Mouse (Mus musculus) activated CD4-positive, CD25-positive, alpha-beta regulatory T cell, adult 4 months (primary cell): ENCODE data around the gene Afdn. TPM values are rescaled to one million over a fixed set of nuclear protein-coding genes. Genes with fewer than 3 reads are reported as not detected.
"Not testable (repeated sequence)": the region's sequence is repeated elsewhere in the genome, so short reads cannot be mapped to it uniquely, and the experiment has no call there.

Experiments used
- ATAC-seq: one replicate; pipeline ENCODE4 v1.8.0; 2017
- polyA plus RNA-seq, 2 experiments: library from polyadenylated mRNA; unstranded; fragments of 100-300 nt; shearing (Covaris generic); gene quantifications; one replicate each; pipeline ENCODE4 v1.2.1; 2017

Afdn gene
- polyA plus RNA-seq, 2 experiments from 2014 or later = 2.6 to 3.2 TPM

DNA sequence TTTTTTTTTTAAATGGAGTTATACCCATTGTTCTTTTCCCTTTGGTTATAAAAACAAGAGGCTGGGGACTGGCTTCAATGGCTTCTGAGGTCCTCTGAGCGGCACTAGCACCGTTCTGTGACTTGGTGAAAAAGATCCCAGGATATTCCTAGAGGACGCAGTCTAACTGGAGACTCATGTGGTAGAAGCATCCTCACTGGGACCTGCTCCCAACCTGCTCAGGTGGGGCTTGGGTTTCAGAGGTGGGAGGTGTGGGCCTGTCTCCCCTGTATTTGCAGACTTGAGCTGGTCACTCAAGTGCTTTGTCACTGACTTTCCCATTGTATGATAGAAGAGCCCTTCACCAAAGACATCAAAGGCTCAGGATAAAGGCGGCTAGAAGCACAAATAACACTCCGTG is 20.4 kb upstream of the Afdn start:
- no peak for ATAC-seq

DNA sequence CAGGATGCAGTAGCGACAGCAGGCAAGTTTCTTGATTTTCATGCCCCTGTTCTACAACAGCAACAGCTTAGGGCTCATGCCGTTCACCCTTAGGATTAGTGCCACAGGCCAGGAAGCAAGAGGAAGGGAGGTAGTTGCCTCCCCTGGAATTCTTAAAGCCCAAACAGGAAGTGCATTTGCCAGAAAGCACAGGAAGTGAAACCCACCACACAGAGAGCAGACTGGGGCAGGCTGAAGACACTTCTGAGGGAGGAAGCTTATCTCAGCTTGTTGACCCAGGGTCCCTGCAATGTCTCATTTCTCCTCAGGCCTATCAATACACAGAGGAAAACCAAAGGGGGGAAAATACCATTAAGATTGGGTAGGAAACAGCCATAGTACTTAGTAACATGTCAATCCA is 19.5 kb upstream of the Afdn start:
- no peak for ATAC-seq

DNA sequence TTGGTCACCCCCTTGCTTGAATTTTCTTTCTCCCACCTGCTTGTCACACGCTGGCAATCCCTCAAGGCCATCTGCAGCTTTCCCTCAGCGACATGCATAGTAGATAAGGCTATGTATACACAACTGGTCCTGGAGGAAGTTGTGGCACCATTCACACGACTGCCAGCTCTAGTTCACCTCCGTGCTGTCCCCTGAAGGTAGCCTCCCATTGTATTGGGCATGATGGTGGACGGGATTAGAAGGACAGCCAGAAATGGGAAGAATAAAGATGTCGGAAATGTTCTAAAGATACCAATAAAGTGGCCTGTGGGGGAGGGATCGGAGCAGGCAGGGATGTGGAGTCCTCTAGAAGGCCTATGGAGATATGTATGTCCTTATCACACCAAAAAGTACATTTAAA is 18.7 kb upstream of the Afdn start:
- no peak for ATAC-seq

DNA sequence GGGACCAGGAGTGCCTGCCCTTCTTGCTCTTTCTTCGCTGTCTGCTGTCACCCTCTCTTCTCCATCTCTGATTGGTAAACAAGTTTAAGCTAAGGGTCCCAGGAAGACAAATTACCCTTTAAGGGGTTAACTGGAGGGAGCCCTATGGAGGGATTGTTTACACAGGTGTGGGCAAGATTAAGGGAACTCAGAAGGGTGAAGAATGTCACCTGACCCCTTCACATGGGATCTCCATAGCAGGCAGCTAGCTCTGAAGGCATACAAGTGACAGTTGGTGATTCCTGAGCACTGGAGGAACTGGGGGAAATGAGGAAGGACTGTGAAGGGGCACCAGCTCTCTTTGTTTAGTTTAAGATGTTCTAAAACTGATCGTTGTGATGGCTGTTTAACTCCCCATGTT is 18.0 kb upstream of the Afdn start:
- ATAC-seq = no peak

DNA sequence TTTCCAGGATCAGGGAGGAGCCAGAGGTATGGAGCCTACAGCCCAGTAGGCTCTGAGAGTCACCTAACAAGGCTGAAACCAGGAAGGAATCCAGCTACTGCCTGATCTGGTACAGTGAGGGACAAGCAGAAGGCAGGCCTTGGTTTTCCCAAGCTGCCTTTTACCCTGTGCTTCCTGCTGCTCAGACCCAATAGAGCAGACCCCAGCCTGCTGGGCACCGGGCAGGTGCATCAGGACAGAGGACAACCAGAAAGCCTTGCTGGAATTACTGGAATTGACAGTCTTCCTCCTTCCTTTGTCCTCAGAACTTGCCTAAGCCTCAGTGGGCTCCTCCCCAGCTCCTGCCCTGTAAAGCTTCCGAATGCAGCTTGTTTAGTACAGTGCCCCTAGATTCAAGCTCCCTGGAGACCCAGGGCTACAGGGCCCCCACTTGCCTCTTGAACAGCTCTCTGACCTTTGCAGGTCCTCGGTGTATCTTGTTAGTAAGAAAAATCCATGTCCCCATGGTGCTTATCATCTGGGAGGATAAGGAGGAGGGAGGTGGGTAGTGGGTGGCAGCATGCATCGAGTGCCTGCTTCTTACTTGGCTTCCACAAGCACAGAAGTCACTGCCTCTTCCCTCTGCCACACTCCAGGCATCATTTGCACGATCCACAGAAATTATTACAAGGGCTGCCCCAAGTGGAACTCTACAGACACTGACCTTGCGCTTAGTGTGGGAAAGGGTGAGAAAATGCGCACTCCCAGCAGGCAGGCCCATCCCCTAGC is 17.2 kb upstream of the Afdn start:
- ATAC-seq = no peak

DNA sequence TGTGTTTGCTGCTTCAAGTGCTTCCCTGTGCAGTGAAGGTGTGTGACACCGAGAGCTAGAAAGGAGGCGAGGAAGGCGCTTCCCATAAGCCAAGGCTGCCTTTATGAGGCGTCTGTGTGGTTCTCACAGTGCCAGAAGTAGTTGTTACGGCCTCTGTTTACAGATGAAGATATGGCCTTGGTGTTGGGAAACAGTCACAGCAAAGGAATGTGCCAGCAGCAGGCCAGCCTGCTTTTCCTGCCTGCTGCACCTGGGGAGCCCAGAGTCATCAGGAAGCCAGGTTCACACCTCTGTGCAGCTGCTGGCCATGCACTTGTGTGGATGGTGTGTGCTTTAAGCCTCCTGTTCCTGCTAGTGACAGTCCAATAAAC is 16.6 kb upstream of the Afdn start:
- ATAC-seq = no peak

DNA sequence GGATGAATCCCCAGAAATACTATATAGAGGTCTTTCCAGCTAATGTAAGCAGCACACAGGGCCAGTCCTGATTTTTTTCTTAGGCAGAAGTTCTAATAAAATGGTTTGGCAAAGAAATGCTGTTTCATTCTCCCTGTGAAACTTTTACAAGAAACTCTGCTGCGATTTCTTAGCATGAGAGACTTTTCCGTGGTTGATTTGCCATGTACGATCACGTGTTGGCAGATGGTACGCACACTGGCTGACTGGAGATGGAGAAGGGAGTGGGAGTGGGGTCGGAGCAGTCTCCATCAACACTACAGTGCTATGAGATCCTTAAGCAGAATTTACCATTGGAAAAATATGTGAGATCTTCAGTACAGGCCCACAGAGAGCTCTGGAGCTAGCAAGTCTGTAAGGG is 16.1 kb upstream of the Afdn start:
- no peak for ATAC-seq

DNA sequence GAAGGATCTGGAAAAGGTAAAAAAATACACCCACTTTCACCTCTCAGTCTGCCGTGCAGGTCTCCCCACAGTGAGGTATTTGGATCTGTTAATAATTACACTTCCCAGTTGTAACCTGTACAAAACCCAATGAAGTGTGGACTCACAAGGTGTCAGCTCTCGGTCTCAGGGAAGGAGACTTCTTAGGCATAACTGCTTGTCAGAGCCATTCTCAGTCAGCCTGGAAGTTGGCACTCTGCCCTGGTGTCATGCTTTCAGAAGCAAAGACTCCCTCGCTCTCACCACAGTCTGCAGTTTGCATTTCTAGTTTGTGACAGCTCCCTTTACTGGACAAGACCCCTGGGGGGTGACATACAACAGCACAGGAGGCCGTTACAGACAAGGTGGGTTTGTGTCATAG is 15.5 kb upstream of the Afdn start:
- no peak for ATAC-seq

DNA sequence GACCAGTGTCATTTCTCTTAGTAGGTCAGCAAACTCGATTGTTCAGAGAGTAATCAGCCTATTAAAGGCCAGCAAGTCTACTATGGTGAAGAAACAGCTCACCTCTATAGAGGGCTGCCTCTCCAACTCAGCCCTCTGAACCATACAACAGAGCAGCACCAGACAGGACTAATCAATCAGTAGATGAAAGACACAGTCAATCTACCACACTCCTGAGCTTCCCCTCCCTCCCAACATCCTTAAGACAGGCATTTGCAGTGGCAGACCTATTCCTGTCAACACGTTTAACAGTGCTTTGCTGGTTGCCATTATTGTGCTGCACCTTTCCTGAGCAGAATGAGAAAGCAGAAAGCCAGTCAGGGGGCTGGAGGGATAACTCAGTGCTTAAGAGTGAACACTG is 15.0 kb upstream of the Afdn start:
- no peak for ATAC-seq

DNA sequence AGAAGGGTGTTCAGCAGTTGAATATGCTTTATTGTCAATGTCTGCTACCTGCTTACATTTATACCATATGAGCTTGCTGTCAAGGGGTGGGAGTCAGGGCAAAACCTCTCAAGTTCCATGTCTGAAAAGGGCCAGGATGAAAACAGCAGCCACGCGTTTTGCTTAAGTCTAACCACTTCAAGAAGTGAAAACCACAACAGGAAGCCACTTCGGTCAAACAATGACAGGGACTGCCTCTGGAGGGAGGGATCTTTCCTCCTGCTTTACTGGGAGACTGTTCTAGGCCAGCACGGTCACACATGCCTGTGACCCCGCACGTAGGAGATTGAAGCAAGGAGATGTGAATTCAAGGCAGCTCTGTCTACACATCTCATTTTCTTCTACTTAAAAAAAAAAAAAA is 14.0 kb upstream of the Afdn start:
- no peak for ATAC-seq

DNA sequence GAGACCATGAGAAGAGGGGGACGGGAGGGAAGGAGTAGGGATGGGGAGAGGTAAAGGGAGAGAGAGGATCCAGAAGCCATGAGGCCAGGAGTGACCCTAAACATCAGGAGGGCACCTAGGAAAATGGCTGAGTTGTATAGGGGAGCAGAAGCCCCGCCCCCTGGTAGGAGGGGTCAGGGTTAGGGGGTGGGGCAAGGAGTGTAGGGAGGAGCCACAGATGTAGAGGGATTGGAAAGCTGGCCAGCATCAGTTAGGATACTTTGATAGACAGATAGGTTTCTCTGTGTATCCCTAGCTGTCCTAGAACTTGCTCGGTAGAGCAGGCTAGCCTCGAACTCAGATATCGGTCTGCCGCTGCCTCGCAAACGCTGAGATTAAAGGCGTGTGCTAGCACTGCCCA is 12.7 kb upstream of the Afdn start:
- ATAC-seq = no peak

DNA sequence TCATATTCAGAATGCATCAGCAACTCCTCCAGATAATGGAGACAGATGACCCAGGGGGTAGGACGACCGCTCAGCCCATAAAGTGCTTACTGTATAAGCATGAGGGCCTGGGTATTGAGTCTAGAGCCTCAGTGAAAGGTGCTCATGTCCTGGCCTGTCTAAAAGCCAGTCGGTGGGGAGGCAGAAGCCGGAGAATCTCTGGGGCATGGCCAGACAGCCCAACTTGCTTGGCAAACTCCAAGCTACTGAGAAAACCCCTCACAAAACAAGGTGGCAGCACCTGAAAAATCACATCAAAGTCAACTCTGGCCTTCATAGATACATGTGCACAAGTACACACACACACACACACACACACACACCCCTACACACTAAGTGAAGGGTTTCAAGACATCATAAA is 11.3 kb upstream of the Afdn start:
- ATAC-seq = no peak

DNA sequence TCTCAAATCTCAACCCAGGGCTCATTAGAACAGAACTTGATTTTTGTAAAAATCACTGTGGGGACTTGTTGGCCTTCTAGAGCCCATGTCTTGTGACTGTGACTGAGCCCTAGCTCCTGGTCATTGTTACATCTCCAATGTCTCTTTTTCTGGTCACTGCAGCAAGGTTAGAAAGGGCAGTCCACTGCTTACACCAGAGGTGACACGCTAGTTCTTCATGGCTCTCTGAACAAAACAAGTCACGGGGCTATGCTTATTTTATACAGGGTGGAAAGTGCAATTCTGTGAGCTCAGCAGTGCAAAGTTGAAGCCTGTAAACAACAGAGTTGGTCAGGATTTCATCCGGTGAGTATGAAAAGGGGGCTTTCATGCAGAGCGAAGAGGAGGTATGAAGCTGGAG is 6.4 kb upstream of the Afdn start:
- no peak for ATAC-seq

DNA sequence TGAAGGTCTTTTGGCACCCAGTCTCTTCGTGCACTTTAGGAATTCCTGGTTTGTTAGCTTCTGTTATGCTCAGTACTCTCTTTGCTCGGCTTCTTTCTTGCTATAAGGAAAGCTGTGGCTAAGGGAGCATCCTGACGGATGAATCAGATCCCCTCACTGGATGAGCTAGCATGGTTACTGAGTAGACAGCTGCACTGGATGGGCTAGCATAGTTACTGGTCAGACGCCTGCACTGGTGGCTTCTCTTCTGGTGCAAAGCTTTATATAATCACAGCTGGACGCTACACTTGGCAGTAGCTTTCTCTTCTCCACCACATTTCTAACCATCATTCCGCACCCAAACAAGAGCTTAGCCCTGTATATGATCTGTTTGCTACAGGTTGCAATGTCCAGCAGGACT is 5.4 kb upstream of the Afdn start:
- ATAC-seq = no peak

DNA sequence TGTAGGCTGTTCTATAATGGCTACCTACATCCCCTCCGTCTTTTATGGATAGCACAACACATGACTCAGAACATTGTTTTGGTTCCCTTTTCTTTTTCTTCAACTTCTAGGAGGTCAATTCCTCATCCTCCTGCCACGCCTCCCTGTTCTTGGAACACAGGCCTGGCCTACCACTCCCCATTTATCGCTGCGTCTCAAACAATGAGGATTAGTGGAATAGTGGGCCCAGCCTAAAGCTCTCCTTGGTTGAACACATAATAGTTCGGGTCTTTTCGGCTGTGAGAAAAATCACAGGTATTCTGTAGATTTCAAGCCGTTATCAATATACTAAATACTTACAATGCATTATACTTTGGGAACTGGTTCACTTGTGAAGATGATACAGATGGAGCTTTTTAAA is 1.8 kb upstream of the Afdn start:
- no peak for ATAC-seq

DNA sequence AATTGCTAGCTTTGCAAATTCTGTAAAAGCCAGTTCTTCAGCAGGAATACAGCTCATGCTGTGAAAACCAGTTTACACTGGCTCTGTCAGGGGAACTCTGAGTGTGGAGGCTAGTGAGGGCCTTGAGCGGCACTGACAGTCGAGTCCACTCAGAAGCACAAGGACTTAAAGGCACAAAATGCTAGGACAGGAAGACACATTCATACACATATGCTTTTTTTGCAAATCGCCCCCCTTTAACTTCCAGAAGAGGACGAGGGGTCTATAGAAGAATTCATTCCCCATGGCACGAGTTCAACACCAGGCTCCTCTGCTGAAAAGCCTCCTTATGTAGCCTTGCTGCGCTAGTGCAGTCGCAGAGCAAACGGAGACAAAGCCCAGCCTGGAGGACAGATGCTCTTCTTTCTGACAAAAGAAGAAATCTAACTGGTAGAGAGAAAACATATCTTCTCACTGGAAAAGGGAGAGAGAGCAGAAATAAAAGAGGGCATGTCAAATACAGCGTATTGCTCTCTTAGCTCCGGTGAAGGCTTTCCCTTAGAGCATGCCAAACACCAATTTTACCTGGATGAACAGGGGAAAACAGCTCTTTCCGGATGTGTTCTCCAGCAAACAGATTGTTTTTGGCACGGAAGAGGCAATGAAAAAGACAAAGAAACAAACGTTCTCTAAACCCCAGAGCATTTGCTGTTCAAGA is 1.0 kb upstream of the Afdn start:
- ATAC-seq = no peak

DNA sequence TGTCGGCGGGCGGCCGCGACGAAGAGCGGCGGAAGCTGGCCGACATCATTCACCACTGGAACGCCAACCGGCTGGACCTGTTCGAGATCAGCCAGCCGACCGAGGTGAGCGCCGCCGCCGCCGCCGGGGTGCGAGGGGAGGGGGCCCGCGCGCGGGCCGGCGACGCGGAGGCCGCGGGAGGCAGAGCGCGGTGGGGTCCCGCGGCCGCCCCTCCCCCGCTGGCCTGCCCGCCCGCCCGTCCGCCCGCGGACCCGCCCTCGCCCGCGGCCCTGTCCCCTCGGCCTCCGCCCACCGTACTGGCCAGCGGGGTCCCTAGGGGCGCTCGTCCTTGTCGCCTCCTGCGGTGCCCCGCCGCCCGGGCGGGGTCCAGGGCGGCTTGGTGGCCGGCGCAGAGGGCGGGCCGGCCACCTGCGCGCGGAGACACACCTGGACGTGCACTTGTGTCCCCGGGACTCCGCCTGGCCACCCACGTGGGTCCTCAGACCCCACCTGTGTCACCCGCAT is 388 bp downstream of the Afdn start:
- ATAC-seq = no peak

DNA sequence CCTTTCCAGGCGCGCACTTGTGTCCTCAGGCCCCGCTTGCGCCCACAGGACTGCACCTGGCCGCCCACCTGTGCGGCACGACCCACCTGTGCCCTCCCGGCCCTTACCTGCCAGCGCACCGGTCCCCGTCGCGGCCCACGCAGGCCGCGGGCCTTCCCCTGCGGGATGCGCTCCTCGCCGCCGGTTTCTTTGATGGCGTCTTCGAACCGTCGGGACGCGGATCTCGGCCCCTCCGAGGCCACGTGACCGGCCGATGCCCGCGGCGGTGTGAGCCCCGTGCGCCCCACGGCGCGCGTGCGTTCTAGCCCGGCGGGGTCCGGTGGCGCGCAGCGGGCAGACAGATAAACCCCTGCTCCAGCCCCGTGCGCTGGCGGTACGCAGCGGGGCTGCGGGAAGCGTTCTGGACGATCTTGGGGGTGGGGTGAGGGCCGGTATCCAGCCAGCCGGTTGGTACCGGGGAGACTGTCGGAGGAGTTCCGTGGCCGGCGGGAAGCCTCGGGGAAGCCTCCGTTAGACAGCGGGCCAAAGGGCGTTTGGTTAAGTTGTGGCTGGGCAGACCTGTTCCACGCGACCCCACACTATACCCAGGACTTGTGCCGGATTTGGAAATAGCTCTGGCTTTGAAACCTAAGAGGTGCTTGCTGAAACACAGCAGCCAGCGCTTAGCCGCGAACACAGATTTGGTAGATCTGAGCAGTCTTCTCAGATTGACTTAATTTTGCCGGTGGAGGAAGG is 1.0 kb downstream of the Afdn start, which contains the start of gene Tcte2:
TSS of gene Tcte2 (minus strand) at position 647 of the 735 bp plus-strand sequence.
- no peak for ATAC-seq

DNA sequence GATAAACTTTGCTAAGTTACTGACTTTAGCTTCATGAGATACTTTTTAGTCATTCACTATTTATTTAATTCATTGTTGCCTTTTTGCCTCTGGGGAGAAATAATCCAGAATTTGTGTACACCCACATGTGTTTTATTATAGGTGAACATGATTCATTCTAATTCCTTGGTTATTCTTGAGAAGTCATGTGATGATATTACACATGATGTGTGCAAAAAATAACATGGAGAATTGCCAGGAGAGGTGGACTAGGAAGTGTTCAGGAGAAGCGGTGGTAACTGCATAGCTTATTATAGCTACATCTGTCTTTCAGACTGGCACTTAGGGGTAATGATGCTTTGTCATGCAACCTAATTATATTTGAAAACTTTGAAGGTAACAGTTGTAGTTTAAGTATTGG is 3.5 kb downstream of the Afdn start:
- ATAC-seq = no peak

DNA sequence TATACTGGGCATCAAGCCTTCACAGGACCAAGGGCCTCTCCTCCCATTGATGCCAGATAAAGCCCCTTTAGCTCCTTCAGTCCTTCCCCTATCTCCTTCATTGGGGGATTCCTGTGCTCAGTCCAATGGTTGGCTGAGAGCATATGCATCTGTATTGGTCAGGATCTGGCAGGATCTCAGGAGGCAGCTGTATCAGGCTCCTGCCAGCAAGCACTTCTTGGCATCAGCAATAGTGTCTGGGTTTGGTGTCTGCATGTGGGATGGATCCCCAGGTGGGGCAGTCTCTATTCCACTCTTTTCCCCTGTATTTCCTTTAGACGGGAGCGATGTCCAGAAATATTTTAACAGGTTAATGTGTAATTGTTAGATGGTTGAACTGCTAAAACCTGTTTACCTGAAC is 4.6 kb downstream of the Afdn start:
- ATAC-seq = not testable (repeated sequence)

DNA sequence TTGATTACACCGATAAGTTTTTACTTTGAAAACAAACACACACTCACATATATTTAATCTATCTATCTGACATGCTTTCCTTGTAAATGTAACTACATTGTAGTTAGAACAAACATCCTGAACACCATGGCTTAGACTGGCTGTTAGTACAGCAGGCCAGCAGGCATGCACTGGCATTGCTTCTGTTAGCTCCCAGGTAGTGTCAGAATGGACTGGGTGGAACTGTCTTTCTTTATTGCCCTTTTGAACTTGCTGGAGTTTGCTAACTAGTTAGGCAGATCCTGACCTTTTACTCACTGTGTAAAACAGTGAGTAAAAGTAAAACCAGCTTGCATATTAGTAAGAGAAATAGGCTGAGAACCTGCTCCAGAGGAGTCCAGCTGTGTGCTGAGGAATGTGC is 8.2 kb downstream of the Afdn start:
- ATAC-seq = no peak

DNA sequence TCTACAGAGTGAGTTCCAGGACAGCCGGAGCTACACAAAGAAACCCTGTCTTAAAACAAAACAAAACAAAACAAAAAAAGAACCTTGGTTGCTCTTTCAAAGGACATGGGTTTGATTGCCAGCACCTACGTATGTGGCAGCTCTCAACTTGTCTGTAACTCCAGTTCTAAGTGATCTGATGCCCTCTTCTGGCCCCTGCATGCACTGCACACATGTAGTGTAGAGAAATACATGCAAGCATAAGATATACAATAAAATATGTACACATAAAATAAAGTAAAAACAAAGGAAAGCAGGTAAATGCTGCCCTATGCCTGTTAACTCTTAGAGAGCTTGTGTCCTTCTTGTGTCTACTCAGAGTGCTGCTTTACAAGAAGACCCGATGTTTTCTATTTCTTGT is 8.9 kb downstream of the Afdn start:
- no peak for ATAC-seq

DNA sequence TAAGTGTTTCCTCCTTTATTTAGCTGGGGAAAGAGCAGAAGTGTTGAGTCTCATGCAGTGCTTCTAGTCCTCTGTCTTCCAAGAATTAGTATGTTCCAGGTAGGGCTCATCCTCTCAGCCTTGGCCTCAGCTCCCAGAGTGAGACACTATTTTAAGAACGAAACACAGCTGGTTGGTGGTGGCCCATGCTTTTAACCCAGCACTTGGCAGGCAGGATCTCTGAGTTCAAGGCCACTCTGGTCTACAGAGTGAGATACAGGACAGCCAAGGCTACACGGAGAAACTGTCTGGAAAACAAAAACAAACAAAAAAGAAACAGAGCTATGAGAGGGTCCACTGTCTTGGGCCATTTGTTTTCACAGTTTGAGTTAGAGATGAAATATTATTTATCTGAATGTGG is 17.3 kb downstream of the Afdn start:
- ATAC-seq = no peak

DNA sequence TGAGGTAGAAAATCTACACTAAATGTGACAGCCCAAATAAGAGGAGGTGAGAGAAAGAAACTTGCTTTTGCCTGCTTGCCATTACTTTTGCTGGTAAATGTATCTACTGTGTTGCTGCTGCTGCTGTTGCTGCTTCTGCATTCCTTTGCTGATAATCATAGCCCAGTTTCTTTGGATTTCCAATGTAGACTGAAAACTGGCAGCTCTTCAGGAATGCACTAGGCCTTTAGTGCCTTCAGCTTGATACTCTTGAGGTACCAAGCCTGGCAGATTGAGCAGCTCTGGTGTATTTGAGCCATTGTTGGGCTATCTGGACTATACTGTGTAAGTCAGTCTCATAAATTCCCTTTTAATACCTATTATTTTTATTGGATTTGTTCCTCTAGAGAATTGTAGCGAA is 18.5 kb downstream of the Afdn start:
- ATAC-seq = no peak
